Mouse (Mus musculus): Measurements from ENCODE around the gene Mtfmt. TPM values are rescaled to one million over a fixed set of nuclear protein-coding genes. Genes with fewer than 3 reads are reported as not detected.
A peak's percentile ranks its signal among the peaks of the same experiment; 100 is the strongest.

The Mtfmt gene
- 10 to 100 TPM; 19.3 to 21.3 TPM for total RNA-seq (2021)
- long read RNA-seq, transcript Mtfmt-201 (9 exons, 2,042 nt) = major isoform, 12 of 14 reads
- long read RNA-seq, partial matches to known transcripts = 0 of 14 reads
- long read RNA-seq, other reads (novel, unspliced or antisense) = 1 of 14 reads

DNA sequence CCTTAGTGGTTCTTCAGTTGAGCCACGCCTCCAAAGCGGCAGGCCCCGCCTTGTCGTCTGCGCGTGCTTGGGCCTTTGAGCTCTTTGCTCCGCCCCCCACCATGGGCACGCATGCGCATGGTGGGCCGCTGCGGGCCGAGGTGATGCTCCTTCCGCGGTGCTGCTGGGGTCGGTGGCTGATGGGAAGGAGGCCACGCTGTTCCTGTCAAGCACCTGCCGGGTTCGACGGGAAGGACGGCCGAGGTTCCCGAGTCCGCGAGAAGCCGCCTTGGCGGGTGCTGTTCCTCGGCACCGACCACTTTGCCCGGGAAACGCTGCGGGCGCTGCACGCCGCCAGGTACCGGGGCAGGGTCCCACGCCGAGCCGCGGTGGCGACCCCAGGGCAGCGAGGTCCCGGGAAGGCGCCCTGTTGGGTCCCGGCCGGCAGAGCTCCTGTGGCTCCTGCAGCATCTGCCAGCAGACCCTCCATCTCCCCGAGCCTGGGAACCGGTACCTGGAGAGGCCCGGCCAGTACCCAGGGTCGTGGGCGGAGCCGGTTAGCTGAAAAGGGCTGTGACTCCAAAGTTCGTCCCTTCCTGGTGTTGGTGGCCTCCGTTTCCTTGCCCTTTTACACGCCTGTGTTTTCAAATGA is at the start of gene Mtfmt:
TSS of gene Mtfmt (plus strand) at position 112 of the 631 bp plus-strand sequence.
- DNase-seq (ENCODE audit: low spot score in 2 of 2) = peak; percentile 91 to 94

DNA sequence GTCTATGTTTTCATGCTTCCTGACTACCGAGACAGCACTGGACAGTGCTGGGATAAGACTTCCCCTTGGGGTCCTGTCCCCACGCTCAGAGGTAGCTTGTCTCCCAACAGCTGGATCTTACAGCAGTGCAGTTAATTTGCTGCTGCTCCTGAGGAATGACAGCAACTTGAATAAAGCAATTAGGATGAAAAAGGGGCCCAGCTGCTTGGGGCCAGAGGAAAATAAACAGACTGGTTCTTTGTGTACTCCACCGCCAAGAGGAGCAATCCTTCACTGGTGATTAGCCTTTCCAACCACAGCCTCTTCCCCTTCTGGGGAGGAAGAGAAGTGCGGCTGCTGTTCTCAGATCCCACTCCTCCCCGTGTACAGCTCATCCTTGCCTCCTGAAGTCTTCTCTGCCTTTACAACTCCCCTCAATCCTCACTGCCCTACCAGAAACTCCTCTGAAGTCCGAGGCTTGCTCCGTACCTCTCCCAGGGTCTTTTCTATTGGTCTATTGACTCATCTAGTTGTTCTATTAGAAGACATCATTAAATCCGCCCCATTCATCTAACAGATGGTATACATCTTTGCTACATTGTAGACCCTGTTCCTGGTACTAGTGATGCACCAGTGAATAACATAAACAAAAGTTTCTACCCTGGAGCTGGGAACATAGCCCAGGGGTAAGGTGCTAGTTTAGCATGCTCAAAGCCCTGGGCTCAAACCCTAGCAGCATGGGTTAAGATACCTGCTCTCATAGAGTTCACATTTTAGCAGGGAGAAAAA is 49.0 kb upstream of the Mtfmt start:
- no peak for DNase-seq (ENCODE audit: low spot score in 2 of 2)

DNA sequence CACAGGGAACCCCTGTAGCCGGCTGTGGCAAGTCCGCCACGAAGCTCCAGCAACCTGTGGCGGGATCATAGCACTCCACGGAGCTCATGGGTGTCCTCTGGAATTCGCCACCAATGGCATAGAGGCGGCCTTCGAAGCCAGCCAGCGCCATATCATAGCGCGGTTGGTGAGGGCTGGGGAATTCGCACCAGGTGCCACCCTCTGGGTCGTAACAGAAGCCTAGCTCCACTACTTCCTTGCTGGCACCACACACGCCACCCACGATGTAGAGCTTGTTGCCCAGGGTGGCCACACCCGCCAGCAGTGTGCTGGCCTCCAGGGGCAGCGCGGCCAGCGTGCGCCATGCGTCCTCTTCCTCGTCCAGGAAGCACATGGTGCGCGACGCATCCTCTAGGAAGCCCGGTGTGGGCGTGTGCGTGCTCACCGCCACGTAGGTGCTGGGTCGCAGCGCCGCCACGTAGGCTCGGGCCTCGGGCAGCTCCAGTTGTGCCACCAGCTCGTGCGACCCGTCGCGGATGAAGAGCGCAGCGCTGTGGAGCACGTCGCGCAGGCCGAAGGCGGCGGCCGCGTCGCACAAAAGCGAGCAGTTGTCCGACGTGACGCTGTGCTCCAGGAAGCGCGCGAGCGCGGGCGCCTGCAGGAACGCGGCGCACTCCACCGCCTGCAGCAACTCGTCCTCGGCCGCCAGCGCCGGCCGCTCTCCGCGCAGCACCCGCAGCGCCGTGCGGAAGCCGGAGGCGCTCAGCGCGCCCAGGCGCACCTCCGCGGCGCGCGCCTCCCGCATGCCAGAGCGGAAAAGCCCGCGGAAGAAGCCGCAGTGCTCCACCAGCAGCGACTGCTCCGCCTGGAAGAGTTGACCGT is 44.6 kb upstream of the Mtfmt start:
- DNase-seq (ENCODE audit: low spot score in 2 of 2) = no peak

DNA sequence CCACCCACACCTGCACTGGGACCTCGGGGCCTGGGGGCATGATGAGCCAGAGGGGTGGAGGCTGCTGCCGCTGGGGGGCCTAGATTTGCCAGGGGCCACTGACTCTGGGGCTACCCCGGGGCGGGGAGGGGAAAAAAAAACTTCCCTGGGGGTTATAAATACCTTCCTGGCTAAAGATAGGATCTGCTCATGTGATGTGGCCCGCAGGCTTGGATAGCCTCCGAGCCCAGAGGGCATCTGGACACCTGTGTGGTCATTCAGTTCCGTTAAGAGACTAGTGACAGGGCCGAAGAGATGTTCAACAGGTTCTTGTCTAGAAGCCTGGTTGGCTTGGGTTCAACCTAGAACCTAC is 44.0 kb upstream of the Mtfmt start, which contains the start of gene Kbtbd13:
TSS of gene Kbtbd13 (minus strand) at position 40 of the 352 bp plus-strand sequence.
- DNase-seq (ENCODE audit: low spot score in 2 of 2) = no peak

DNA sequence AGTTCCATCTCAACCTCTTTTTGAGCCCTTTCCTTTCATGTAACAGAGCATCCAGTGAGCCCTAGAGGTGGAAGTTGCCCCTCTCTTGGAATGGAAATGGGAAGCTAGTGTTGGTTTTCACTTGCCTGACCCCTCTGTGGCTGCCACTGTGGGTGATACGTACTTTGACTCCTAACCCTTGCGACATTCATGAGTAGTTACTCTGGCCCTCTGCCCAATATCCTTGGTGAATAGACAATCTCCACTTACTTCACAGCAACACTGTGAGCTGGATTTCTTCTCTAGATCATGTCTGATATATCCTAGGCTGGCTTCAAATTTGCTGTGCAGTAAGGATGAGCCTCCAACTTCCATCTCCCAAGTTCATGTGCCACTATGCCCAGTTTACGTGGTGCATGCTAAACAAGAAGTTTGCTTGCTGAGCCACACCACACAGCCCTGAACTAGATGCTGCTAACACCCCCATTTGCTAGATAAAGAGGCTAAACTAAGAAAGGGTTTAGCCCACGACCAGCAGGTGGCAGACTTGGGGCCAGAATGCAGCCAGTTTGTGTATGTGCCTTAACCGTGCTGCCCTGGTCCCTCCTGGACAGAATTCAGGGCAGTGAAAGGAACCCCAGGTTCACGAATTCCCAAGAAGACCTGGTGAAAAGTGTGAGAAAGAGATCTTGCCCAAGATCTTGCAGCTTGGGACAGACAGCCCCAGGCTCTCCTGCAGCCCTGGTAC is 42.8 kb upstream of the Mtfmt start:
- peak; percentile 63 to 72 for DNase-seq (ENCODE audit: low spot score in 2 of 2)

DNA sequence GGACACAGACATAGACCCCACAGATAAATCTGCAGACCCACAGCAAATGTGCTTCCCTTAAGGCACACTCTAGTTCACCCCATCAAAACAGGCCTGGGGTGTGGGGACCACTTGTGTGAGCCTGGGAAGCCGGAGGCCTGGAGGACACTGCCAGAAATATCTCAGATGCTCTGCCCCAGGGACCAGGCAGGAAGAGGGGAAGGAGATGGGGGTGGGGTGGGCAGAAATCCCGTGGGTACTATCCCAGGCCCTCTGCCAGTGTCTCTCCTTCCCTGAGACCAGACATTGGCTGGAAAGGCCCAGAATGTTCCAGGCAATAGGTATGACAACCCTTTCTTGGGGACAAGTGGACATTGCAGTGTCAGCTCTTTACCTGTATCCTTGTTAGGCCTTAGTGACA is 42.0 kb upstream of the Mtfmt start:
- DNase-seq (ENCODE audit: low spot score in 2 of 2) = no peak

DNA sequence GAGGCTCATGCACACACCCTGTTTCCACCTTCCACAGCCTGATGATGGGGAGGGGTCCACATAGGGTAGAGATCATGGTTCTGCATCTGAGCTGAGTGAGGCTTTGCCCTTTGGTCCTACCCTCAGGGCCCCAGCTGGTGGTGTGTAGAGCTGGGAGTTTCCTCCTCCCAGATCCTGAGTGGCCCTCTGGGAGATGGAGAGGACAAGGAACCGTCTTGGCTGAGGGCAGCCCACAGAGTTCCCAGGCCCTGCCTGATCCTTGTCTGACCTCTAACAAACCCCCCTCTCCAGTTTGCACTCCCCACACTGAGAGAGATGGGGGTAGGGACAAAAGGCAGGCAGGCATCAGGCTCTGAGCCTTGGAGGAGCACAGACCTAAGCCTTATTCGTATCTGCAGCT is 41.2 kb upstream of the Mtfmt start:
- no peak for DNase-seq (ENCODE audit: low spot score in 2 of 2)

DNA sequence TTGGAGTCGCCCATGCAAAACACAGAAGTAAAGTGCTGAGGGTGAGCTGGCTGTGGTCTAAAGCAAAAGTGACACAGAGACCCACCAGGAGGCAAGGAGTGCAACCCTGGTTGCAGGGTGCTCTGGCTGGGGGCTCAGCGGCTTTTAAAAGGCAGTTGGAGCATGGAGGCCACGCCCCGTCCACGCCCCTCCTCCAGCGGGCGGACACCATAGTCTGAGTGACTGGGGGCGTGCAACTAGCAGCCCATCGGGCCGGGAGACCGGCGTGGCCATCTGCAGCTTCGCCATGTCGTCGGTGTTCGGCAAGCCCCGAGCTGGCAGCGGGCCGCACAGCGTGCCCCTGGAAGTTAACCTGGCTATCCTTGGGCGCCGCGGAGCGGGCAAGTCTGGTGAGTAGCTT is 37.3 kb upstream of the Mtfmt start, which contains the start of gene Rasl12:
TSS of gene Rasl12 (plus strand) at position 228 of the 400 bp plus-strand sequence.
- peak; percentile 57 to 72 for DNase-seq (ENCODE audit: low spot score in 2 of 2)

DNA sequence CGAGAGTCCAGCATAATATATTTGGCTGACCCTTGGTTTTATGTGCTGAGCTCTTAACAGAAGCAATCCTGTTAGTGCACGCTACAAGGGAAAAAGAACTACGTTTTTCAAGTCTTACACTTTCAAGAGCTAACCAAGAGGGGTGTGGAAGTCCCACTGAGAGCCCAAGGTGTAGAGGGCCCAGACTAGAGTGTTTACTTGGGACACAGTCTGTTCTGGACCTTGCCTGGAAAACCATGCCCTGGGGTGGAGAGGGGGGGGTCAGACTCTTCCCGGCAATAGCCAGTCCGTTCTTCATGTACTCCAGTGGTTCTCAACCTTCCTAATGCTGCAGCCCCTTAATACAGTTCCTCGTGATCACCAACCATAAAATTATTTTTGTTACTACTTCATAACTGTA is 35.6 kb upstream of the Mtfmt start:
- DNase-seq (ENCODE audit: low spot score in 2 of 2) = no peak

DNA sequence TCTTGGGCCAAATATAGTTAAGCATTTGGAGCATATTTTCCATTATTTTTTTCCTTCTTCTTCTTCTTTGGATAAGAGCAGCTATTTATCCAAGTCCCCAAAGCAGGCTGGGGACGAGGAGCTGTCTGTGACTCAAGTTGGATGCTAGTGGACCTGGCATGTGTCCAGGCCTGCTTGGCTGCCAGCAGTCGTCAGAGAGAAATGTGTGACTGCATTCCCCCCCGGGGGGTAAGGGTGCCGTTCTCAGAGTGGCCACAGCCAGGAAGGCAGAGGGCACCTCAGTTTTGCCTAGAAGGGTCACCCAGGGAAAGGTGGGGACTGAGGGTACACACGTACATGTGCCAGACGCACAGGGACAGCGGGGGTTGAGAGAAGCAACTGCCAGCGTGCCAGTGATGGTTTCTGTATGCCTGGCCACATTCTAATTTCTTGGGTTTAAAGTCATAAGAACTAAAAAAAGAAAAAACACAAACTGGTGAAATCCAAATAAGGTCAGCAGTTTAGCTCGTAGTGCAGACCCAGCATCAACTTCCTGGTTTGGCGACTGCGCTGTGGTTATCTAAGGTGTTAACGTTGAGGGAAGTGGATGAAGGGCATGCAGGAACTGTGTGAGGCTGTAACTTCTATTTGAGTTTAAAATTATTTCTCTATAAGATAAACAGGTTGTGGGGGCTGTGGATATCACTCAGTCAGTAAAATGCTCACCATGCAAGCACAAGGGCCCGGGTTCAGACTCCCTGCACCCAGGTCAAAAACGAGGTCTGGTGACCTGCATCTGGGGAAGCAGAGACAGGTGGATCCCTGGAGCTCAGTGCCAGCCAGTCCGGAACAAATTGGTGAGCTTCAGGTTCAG is 31.0 kb upstream of the Mtfmt start:
- peak; percentile 74 to 77 for DNase-seq (ENCODE audit: low spot score in 2 of 2)

DNA sequence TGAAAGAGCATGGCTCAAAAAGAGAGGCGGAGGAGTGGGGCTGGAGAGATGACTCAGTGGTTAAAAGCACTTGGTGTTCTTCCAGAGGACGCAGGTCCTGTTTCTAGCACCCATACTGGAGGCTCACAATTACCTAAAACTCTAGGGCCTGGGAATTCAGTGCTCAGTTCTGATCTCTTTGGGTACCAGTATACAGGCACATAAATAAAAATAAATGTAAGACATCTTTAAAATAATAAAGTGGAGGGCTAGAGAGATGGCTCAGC is 30.5 kb upstream of the Mtfmt start:
- no peak for DNase-seq (ENCODE audit: low spot score in 2 of 2)

DNA sequence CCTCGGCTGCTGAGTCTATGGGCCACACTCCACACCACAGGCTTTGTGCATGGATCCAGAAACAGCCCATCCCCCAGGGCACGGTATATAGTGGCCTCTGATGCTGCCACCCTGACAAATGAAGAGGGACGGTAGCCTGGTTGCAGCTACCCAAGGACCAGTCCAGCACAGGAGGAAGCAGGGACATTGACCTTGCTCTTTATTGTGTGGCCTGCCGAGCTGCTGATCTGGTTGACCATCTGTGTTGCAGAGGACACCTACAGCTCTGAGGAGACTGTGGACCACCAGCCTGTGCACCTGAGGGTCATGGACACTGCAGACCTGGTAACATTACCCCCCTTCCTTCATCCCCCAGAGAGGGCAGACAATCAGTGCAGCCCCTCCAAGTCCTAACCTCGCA is 28.3 kb upstream of the Mtfmt start:
- no peak for DNase-seq (ENCODE audit: low spot score in 2 of 2)

DNA sequence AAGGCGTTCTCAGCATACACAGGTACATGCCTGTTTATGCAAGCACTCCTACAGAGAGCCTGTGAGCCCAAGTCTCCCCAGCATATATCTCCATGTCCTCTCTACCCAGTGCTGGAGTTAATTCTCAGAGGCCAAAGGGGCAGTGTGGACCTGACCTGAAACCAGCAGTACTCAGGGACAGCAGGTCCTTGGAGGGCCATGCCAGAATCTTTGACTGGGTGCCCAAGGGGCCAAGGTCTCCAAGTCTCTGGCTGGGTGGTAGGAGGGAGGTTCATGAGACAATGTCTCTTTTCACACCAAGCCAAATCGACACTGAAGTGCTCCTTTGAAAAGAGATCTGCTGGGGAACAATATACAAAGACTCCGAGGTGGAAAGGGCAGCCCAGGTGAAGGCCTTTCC is 27.7 kb upstream of the Mtfmt start:
- no peak for DNase-seq (ENCODE audit: low spot score in 2 of 2)

DNA sequence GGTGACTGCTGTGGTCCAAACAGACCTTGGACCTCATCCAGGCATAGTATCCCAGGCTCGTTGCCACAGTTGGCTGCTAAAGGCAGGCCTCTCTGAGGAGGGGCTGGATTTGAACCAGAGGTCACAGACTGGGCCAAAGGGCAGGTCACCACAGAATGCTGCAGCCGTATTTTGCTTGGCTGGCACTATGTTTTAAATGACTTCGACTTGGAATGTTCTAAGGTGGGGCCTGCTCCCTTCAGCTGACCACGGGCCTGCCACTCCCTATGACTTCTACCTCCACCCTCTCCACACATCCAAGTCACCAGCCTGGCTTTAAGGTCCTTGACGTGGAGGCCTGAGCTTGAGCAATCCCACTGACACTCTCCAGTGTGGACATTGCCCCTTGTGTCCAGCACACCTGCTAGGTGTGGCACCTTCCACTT is 26.7 kb upstream of the Mtfmt start:
- DNase-seq (ENCODE audit: low spot score in 2 of 2) = no peak

DNA sequence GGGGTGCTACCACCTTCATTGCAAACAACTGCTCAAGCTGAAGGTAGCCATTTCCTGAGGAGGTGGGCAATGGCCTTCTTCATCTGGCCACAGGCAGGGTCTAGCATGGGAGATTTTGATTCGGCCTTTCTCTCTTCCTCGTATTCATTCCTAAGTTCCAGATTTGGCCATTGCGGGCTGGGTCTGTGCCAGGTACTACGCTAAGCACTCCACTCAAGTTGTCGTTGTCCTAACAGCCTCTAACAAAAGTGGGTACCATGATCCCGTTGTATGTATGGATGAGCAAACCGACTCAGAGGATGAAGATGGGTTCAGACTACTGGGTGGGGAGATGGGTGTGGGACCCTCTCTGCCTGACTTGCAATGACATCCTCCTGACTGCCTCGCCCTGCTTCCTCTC is 25.2 kb upstream of the Mtfmt start:
- no peak for DNase-seq (ENCODE audit: low spot score in 2 of 2)

DNA sequence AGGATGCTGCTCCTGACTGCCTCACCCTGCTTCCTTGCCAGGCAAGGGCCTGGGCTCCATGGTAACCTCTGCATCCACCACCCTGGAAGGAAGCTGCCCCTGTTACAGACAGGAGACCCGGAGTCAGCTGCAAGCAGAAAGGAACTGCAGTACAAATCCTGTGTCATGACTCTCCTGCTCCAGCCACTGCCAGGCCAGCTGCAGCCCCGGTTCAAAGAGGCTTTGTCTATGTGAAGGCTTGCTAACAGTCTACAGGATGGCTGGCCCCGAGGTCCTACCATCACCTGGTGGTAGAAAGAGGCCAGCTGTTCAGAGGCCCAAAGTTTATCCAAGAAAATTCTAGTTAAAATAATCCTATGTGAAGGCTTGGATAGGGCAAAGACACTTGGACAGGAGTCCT is 24.3 kb upstream of the Mtfmt start:
- no peak for DNase-seq (ENCODE audit: low spot score in 2 of 2)

DNA sequence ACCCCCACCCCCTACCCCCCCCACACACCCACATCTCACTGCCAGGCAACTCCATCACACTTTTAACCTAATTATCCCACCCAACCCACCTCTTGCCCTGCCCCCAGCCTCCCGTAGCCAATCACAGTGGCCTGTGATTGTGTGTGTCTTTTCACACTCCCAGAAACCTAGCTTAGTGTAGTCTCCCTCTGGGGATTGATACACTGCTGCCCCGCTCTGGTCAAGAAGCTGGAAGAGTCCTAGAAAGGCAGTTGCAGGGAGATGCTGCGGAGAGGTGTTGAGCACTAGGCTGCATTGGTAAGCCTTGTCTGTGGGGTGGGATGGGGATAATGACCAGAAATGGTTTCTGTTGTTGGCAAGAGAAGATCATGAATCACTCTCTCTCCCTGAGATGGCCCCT is 17.8 kb upstream of the Mtfmt start:
- no peak for DNase-seq (ENCODE audit: low spot score in 2 of 2)

DNA sequence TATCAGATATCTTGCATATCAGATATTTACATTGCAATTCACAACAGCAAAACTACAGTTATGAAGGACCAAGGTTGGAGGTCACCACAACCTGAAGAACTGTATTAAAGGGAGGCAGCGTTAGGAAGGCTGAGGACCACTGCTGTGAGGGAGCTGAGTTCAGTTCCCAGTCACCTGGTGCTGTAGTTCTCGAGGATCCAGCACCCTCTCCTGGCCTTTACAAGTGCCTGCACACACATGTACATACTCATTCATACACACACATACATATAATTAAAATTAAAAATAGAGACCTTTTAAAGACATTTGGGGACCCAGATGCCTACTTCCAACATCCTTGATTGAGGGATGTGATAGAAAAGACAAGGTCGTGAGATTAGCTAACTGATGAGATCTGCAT is 15.9 kb upstream of the Mtfmt start:
- DNase-seq (ENCODE audit: low spot score in 2 of 2) = no peak

DNA sequence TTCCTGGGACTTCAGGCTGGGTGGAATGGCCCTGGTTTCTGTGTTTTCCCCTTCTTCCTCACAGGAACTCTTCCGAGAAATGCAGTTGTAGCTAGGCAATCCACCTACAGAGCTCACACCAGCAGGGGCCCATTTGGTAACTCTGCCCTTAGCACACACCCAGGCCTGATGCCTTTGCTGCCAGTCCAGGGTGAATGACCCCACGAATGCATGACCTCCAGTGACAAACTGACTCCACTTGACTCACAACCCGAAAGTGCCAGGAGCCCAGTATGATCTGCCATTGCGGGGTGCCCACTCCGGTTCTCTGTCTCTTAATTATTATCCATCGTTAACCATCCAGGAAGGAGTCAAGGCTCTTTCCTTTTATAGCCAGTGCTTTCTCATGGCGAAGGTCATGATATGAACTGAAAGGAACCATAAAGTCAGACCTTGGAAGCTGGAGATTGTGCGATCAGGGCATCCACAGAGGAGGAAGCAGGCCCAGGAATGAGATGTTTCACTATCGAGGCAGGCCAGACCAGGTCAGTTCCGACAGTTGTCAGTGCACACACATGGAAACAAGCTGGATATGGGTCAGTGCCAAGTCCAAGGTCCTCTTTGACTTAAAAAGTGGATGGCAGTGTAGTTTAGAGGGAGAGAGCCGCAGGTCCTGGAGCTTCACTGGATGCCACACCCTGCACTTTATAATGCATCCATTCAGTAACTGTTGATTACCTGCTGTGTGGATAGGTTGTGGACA is 12.7 kb upstream of the Mtfmt start, which contains the start of gene Slc51b:
TSS of gene Slc51b (minus strand) at position 196 of the 742 bp plus-strand sequence.
- DNase-seq (ENCODE audit: low spot score in 2 of 2) = no peak
